Mouse (Mus musculus): ENCODE results near the gene Ankrd35. TPM values are rescaled to one million over a fixed set of nuclear protein-coding genes. Genes with fewer than 3 reads are reported as not detected.

Ankrd35 gene
- polyA plus RNA-seq, 1 experiment: 1.7 TPM

DNA sequence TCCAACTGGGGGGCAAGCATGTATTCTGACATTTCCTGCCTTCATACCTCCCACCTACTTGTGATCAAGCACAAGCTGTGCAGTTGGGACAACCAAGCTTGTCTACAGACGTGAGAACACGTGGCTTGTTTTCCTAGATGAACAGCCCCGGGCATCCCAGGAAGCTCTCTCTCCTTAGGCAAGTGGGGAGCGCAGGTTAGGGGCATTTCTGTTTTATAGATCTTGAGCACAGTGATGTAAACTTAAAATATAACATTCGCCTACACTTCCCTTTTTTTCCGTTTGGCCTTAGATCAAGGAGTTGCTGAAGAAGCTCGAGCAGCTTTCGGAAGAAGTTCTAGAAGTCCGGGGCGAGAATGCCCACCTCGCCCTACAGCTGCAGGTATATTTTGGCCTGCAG, 18.9 kb downstream of the Ankrd35 start:
- TF ChIP-seq POLR2A (IDR thresholded peaks at IDR 0.05; ENCODE audit: control insufficient read depth, extremely low read depth, insufficient read depth, low read length, poor library complexity) (no peak), CTCF (IDR thresholded peaks at IDR 0.05; ENCODE audit: borderline replicate concordance, control insufficient read depth, extremely low read depth, insufficient read depth, low read length, poor library complexity) (no peak)
- no peak for DNase-seq
- no peaks in the 10 kb centered on the region for H3K4me1 ChIP-seq (replicated peaks; ENCODE audit: control insufficient read depth, insufficient read depth, low read length)
- H3K36me3 ChIP-seq (ENCODE audit: control insufficient read depth, insufficient read depth, low read length): no peaks in the 10 kb centered on the region
- WGBS: 16% methylated on average over 11 of the region's 11 CpGs
- no peak overlapping the region for H3K27ac ChIP-seq (ENCODE audit: control insufficient read depth, insufficient read depth, low read length)
- peaks cover 4% of the 10 kb centered on the region; the same call in 1 of the 2 replicates for H3K27me3 ChIP-seq (ENCODE audit: control insufficient read depth, insufficient read depth, low read length)
- H3K4me3 ChIP-seq (ENCODE audit: control insufficient read depth, insufficient read depth, low read length): no peak overlapping the region

DNA sequence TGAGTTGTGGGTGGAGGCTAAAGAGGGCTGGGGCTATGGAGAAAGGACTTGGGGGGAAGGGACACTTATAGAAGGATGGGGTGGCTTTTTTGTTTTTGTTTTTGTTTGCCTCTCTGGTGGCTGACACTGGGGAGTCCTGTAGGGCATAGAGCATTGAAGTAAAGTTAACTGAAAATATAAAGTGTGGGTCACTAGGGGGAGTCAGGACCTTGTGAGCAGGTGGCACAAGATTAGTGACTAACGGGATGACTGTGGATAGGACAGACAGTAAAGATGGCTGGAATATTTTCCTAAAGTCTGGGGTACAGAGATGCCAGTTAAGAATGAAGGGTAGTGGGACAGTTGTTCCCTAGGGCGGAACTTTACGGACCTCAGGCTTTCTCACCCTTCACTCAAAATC, 20.4 kb downstream of the Ankrd35 start:
- no peak overlapping the region for H3K4me3 ChIP-seq (ENCODE audit: control insufficient read depth, insufficient read depth, low read length)
- H3K36me3 ChIP-seq (ENCODE audit: control insufficient read depth, insufficient read depth, low read length): no peaks in the 10 kb centered on the region
- 74% methylated on average over 3 of the region's 3 CpGs for WGBS
- TF ChIP-seq CTCF (IDR thresholded peaks at IDR 0.05; ENCODE audit: borderline replicate concordance, control insufficient read depth, extremely low read depth, insufficient read depth, low read length, poor library complexity): no peak
- no peak for TF ChIP-seq POLR2A (IDR thresholded peaks at IDR 0.05; ENCODE audit: control insufficient read depth, extremely low read depth, insufficient read depth, low read length, poor library complexity)
- H3K27ac ChIP-seq (ENCODE audit: control insufficient read depth, insufficient read depth, low read length): no peak overlapping the region
- 0 out of 2 replicates have a peak, but pooled peaks cover 2% of the 10 kb centered on the region for H3K27me3 ChIP-seq (ENCODE audit: control insufficient read depth, insufficient read depth, low read length)
- no peaks in the 10 kb centered on the region for H3K4me1 ChIP-seq (replicated peaks; ENCODE audit: control insufficient read depth, insufficient read depth, low read length)
- DNase-seq: no peak

DNA sequence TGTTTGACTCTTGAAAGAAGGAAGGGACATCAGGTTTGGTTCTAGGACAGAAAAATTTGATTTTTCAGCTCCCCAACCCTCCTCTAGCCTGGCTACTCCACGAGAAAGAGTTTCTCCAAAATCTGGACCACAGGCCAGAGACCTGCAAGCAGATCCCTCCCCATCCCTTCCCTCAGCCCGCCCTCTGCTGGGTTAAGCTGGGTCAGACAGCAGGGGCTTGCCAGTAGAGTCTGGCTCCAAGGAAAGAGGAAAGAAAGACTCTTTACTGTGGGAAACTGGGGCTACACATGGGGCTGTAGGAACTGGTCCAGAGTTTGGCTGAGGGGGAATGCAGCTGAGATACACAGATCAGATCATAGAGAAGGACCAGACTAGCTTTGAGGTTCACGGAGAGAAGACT, 22.6 kb downstream of the Ankrd35 start:
- WGBS: 42% methylated on average over 3 of the region's 3 CpGs
- Histone ChIP-seq H3K4me3 (ENCODE audit: control insufficient read depth, insufficient read depth, low read length) (no peak overlapping the region), H3K27ac (ENCODE audit: control insufficient read depth, insufficient read depth, low read length) (no peak overlapping the region), H3K36me3 (ENCODE audit: control insufficient read depth, insufficient read depth, low read length) (no peaks in the 10 kb centered on the region), H3K27me3 (ENCODE audit: control insufficient read depth, insufficient read depth, low read length) (no peaks in the 10 kb centered on the region), H3K4me1 (replicated peaks; ENCODE audit: control insufficient read depth, insufficient read depth, low read length) (peaks cover 6% of the 10 kb centered on the region)
- no peak for DNase-seq
- TF ChIP-seq POLR2A (IDR thresholded peaks at IDR 0.05; ENCODE audit: control insufficient read depth, extremely low read depth, insufficient read depth, low read length, poor library complexity): no peak
- no peak for TF ChIP-seq CTCF (IDR thresholded peaks at IDR 0.05; ENCODE audit: borderline replicate concordance, control insufficient read depth, extremely low read depth, insufficient read depth, low read length, poor library complexity)

DNA sequence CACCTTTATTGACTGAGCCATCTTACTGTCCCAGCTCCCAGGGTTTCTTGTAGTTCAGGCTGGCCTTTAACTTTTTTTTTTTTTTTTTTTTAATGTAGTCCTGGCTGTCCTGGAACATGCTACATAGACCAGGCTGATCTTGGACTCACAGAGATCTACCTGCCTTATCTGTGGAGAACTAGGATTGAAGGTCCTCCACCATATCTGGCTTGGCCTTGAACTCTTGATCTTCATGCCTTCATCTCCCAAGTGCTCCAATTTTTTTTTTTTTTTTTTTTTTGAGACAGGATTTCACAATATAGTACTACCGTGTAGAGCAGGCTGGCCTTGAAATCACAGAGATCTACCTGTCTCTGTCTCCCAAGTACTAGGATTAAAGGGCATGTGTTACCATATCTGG, 23.6 kb downstream of the Ankrd35 start:
- Histone ChIP-seq H3K4me3 (ENCODE audit: control insufficient read depth, insufficient read depth, low read length) (no peak overlapping the region), H3K4me1 (replicated peaks; ENCODE audit: control insufficient read depth, insufficient read depth, low read length) (peaks cover 7% of the 10 kb centered on the region), H3K27ac (ENCODE audit: control insufficient read depth, insufficient read depth, low read length) (no peak overlapping the region), H3K36me3 (ENCODE audit: control insufficient read depth, insufficient read depth, low read length) (no peaks in the 10 kb centered on the region), H3K27me3 (ENCODE audit: control insufficient read depth, insufficient read depth, low read length) (no peaks in the 10 kb centered on the region)
- TF ChIP-seq CTCF (IDR thresholded peaks at IDR 0.05; ENCODE audit: borderline replicate concordance, control insufficient read depth, extremely low read depth, insufficient read depth, low read length, poor library complexity) (no peak), POLR2A (IDR thresholded peaks at IDR 0.05; ENCODE audit: control insufficient read depth, extremely low read depth, insufficient read depth, low read length, poor library complexity) (no peak)
- 89% methylated on average over 1 of the region's 1 CpGs for WGBS
- DNase-seq: no peak

DNA sequence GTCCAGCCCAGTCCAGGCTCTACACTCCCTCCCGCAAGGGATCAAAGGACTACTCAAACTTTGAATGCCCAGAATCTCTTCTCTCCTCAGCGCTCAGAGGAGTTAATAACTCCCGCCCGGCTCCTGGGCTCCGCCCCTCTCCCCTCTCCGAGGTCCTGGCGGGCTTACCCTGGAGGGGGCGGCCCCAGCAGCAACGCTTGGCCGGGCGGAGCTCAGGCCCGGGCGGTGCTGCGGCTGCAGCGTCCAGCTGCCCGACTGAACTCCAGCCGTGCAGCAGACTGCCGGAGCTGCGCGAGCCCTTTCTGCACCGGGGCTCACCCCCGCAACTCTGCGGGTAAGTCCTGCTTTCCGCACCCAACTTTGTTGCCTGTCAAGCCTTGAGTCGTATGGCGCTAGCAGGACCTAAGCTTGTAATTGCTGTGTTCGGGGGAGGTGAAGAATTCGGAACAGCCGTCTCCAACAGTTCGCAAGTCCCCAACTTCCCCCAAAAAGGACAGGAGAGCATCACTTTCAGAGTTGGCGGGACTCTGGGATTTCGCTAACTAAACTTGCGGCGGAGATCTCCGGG, 26.4 kb downstream of the Ankrd35 start, which contains the start of gene Pias3:
TSS of gene Pias3 (plus strand) at position 187 of the 568 bp plus-strand sequence.
- Histone ChIP-seq H3K4me1 (replicated peaks; ENCODE audit: control insufficient read depth, insufficient read depth, low read length) (peaks cover 7% of the 10 kb centered on the region), H3K4me3 (ENCODE audit: control insufficient read depth, insufficient read depth, low read length) (peak within 1 kb of the TSS; percentile 89), H3K27me3 (ENCODE audit: control insufficient read depth, insufficient read depth, low read length) (no peaks in the 10 kb centered on the region), H3K36me3 (ENCODE audit: control insufficient read depth, insufficient read depth, low read length) (no peaks in the 10 kb centered on the region), H3K27ac (ENCODE audit: control insufficient read depth, insufficient read depth, low read length) (no peak within 1 kb of the TSS)
- TF ChIP-seq POLR2A (IDR thresholded peaks at IDR 0.05; ENCODE audit: control insufficient read depth, extremely low read depth, insufficient read depth, low read length, poor library complexity) (0 out of 2 replicates have a peak, but pooled peaks have one; percentile 25), CTCF (IDR thresholded peaks at IDR 0.05; ENCODE audit: borderline replicate concordance, control insufficient read depth, extremely low read depth, insufficient read depth, low read length, poor library complexity) (0 out of 2 replicates have a peak, but pooled peaks have one; percentile 14)
- DNase-seq: peak; percentile 54
- WGBS: under 1% methylated on average over 35 of the region's 35 CpGs

DNA sequence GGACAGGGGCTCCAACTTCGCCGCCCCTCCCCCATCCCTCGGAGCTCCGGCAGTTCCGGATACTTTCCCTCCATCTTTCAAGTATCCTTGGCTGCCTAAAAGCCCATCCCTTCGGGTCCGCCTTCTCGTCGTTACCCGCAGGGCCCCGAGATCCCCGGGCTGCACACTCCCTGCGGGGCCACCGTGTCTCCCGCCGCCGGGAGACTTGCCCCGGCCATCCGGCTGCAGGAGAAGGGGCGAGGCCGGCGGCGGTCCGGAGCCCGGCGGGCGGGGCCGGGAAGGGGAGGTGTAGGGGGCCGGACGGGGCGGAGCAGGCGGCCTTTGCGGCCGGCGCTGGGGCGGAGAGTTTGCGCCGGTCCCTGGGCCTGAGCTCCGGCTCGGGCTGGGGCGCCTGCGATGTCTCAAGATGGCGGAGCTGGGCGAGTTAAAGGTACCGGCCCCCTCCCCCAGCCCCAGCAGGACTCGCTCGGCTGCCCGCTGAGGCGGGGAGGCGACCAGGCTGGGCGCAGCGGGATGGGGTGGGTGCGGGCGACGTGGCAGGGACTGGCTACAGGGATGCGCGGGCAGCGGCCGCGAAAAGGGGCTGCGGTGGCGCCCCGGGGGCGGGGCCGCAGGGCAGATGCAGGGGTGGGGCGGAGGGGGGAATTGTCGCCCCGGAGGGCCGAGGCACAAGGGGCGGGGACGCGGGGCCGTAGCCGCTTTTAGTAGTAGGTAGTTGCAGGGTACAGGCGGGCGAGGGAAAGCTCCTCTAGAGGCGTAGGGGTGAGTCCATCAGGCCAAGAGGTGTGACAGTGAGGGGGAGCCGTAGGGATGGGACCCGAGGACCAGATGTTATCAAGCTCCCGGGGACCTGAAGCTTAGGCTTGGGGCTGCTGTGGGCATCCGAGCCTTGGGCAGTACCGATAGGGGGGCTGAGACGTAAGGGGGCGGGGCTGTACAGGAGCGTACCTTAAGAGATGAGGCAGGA, 27.1 kb downstream of the Ankrd35 start:
- TF ChIP-seq POLR2A (IDR thresholded peaks at IDR 0.05; ENCODE audit: control insufficient read depth, extremely low read depth, insufficient read depth, low read length, poor library complexity) (0 out of 2 replicates have a peak, but pooled peaks have one; percentile 25), CTCF (IDR thresholded peaks at IDR 0.05; ENCODE audit: borderline replicate concordance, control insufficient read depth, extremely low read depth, insufficient read depth, low read length, poor library complexity) (no peak)
- no peak overlapping the region for H3K27ac ChIP-seq (ENCODE audit: control insufficient read depth, insufficient read depth, low read length)
- peak overlapping the region; percentile 89 for H3K4me3 ChIP-seq (ENCODE audit: control insufficient read depth, insufficient read depth, low read length)
- H3K27me3 ChIP-seq (ENCODE audit: control insufficient read depth, insufficient read depth, low read length): no peaks in the 10 kb centered on the region
- WGBS: under 1% methylated on average over 83 of the region's 85 CpGs
- H3K4me1 ChIP-seq (replicated peaks; ENCODE audit: control insufficient read depth, insufficient read depth, low read length): peaks cover 7% of the 10 kb centered on the region
- no peaks in the 10 kb centered on the region for H3K36me3 ChIP-seq (ENCODE audit: control insufficient read depth, insufficient read depth, low read length)
- peak; percentile 61 for DNase-seq
